Mouse (Mus musculus): ENCODE data around the gene Lyl1. TPM values are rescaled to one million over a fixed set of nuclear protein-coding genes. Genes with fewer than 3 reads are reported as not detected.

Gene Lyl1
- polyA plus RNA-seq, 1 experiment from 2014 or later, result 22.9 TPM

GRCm38 (mm10) chr8:84658951-84659350 is 42.3 kb upstream of the Lyl1 start:
- Histone ChIP-seq H3K36me3 (ENCODE audit: control insufficient read depth, insufficient read depth, low read length) (no peaks in the 10 kb centered on the region), H3K4me1 (ENCODE audit: control insufficient read depth, insufficient read depth, low read length) (peaks cover 53% of the 10 kb centered on the region), H3K9me3 (replicated peaks; ENCODE audit: control insufficient read depth, low read length) (no peaks in the 10 kb centered on the region), H3K4me2 (no peak overlapping the region), H3K4me3 (ENCODE audit: low read depth, low read length) (peak overlapping the region; percentile 9; the same call in 1 of the 2 replicates), H3K27ac (ENCODE audit: low read depth, low read length) (peak overlapping the region; percentile 96), H3K9ac (ENCODE audit: low read depth, low read length) (0 out of 2 replicates have a peak overlapping the region, but pooled peaks have one; percentile 6), H3K27me3 (ENCODE audit: control insufficient read depth, insufficient read depth, low read length) (no peaks in the 10 kb centered on the region)
- ATAC-seq (replicated peaks; ENCODE audit: insufficient number of reproducible peaks, low FRiP score, low TSS enrichment), result no peak
- 26% methylated on average over 1 of the region's 1 CpGs for WGBS (ENCODE audit: insufficient replicate concordance)

GRCm38 (mm10) chr8:84659936-84660818 is 41.1 kb upstream of the Lyl1 start:
- H3K36me3 ChIP-seq (ENCODE audit: control insufficient read depth, insufficient read depth, low read length), result no peaks in the 10 kb centered on the region
- H3K4me2 ChIP-seq, result peak overlapping the region; percentile 93
- peak overlapping the region; percentile 98 for H3K9ac ChIP-seq (ENCODE audit: low read depth, low read length)
- H3K27me3 ChIP-seq (ENCODE audit: control insufficient read depth, insufficient read depth, low read length), result no peaks in the 10 kb centered on the region
- 1% methylated on average over 33 of the region's 33 CpGs for WGBS (ENCODE audit: insufficient replicate concordance)
- ATAC-seq (replicated peaks; ENCODE audit: insufficient number of reproducible peaks, low FRiP score, low TSS enrichment), result no peak
- H3K9me3 ChIP-seq (replicated peaks; ENCODE audit: control insufficient read depth, low read length), result no peaks in the 10 kb centered on the region
- peak overlapping the region; percentile 95 for H3K4me3 ChIP-seq (ENCODE audit: low read depth, low read length)
- H3K4me1 ChIP-seq (ENCODE audit: control insufficient read depth, insufficient read depth, low read length), result peaks cover 46% of the 10 kb centered on the region
- H3K27ac ChIP-seq (ENCODE audit: low read depth, low read length), result peak overlapping the region; percentile 96

- Histone ChIP-seq H3K9ac (ENCODE audit: low read depth, low read length) (peak overlapping the region; percentile 98), H3K27ac (ENCODE audit: low read depth, low read length) (peak overlapping the region; percentile 96), H3K4me1 (ENCODE audit: control insufficient read depth, insufficient read depth, low read length) (peaks cover 48% of the 10 kb centered on the region), H3K36me3 (ENCODE audit: control insufficient read depth, insufficient read depth, low read length) (no peaks in the 10 kb centered on the region), H3K4me2 (peak overlapping the region; percentile 93), H3K4me3 (ENCODE audit: low read depth, low read length) (peak overlapping the region; percentile 95), H3K27me3 (ENCODE audit: control insufficient read depth, insufficient read depth, low read length) (no peaks in the 10 kb centered on the region), H3K9me3 (replicated peaks; ENCODE audit: control insufficient read depth, low read length) (no peaks in the 10 kb centered on the region)
- no peak for ATAC-seq (replicated peaks; ENCODE audit: insufficient number of reproducible peaks, low FRiP score, low TSS enrichment)
- WGBS (ENCODE audit: insufficient replicate concordance), result under 1% methylated on average over 20 of the region's 20 CpGs
Measured at GRCm38 (mm10) chr8:84660819-84661457, 40.3 kb upstream of the Lyl1 start.

GRCm38 (mm10) chr8:84661458-84661871 is 39.8 kb upstream of the Lyl1 start:
- Histone ChIP-seq H3K9me3 (replicated peaks; ENCODE audit: control insufficient read depth, low read length) (no peaks in the 10 kb centered on the region), H3K9ac (ENCODE audit: low read depth, low read length) (peak overlapping the region; percentile 98), H3K36me3 (ENCODE audit: control insufficient read depth, insufficient read depth, low read length) (no peaks in the 10 kb centered on the region), H3K4me2 (peak overlapping the region; percentile 93), H3K4me3 (ENCODE audit: low read depth, low read length) (peak overlapping the region; percentile 95), H3K27ac (ENCODE audit: low read depth, low read length) (peak overlapping the region; percentile 96), H3K4me1 (ENCODE audit: control insufficient read depth, insufficient read depth, low read length) (peaks cover 46% of the 10 kb centered on the region), H3K27me3 (ENCODE audit: control insufficient read depth, insufficient read depth, low read length) (no peaks in the 10 kb centered on the region)
- WGBS (ENCODE audit: insufficient replicate concordance), result under 1% methylated on average over 24 of the region's 24 CpGs
- peak; percentile 51 for ATAC-seq (replicated peaks; ENCODE audit: insufficient number of reproducible peaks, low FRiP score, low TSS enrichment)

GRCm38 (mm10) chr8:84661961-84662571 is 39.2 kb upstream of the Lyl1 start:
- H3K9me3 ChIP-seq (replicated peaks; ENCODE audit: control insufficient read depth, low read length), result no peaks in the 10 kb centered on the region
- peak overlapping the region; percentile 93 for H3K4me2 ChIP-seq
- ATAC-seq (replicated peaks; ENCODE audit: insufficient number of reproducible peaks, low FRiP score, low TSS enrichment), result 0 out of 2 replicates have a peak, but pooled peaks have one; percentile 3
- peak overlapping the region; percentile 96 for H3K27ac ChIP-seq (ENCODE audit: low read depth, low read length)
- H3K9ac ChIP-seq (ENCODE audit: low read depth, low read length), result peak overlapping the region; percentile 98
- peak overlapping the region; percentile 95 for H3K4me3 ChIP-seq (ENCODE audit: low read depth, low read length)
- H3K36me3 ChIP-seq (ENCODE audit: control insufficient read depth, insufficient read depth, low read length), result no peaks in the 10 kb centered on the region
- peaks cover 40% of the 10 kb centered on the region for H3K4me1 ChIP-seq (ENCODE audit: control insufficient read depth, insufficient read depth, low read length)
- WGBS (ENCODE audit: insufficient replicate concordance), result under 1% methylated on average over 60 of the region's 61 CpGs
- no peaks in the 10 kb centered on the region for H3K27me3 ChIP-seq (ENCODE audit: control insufficient read depth, insufficient read depth, low read length)

GRCm38 (mm10) chr8:84662581-84663065 is 38.6 kb upstream of the Lyl1 start, which contains the start of gene Ier2:
TSS of gene Ier2 (minus strand) at chr8:84662852.
- Histone ChIP-seq H3K4me1 (ENCODE audit: control insufficient read depth, insufficient read depth, low read length) (peaks cover 34% of the 10 kb centered on the region), H3K9me3 (replicated peaks; ENCODE audit: control insufficient read depth, low read length) (no peaks in the 10 kb centered on the region), H3K27ac (ENCODE audit: low read depth, low read length) (peak within 1 kb of the TSS; percentile 96), H3K9ac (ENCODE audit: low read depth, low read length) (peak within 1 kb of the TSS; percentile 98), H3K36me3 (ENCODE audit: control insufficient read depth, insufficient read depth, low read length) (no peaks in the 10 kb centered on the region), H3K27me3 (ENCODE audit: control insufficient read depth, insufficient read depth, low read length) (no peaks in the 10 kb centered on the region), H3K4me2 (peak within 1 kb of the TSS; percentile 93), H3K4me3 (ENCODE audit: low read depth, low read length) (peak within 1 kb of the TSS; percentile 95)
- ATAC-seq (replicated peaks; ENCODE audit: insufficient number of reproducible peaks, low FRiP score, low TSS enrichment), result peak; percentile 69
- WGBS (ENCODE audit: insufficient replicate concordance), result under 1% methylated on average over 27 of the region's 27 CpGs

GRCm38 (mm10) chr8:84663483-84664327 is 37.6 kb upstream of the Lyl1 start:
- H3K9me3 ChIP-seq (replicated peaks; ENCODE audit: control insufficient read depth, low read length), result no peaks in the 10 kb centered on the region
- peaks cover 32% of the 10 kb centered on the region for H3K4me1 ChIP-seq (ENCODE audit: control insufficient read depth, insufficient read depth, low read length)
- peak overlapping the region; percentile 96 for H3K27ac ChIP-seq (ENCODE audit: low read depth, low read length)
- peak overlapping the region; percentile 89 for H3K9ac ChIP-seq (ENCODE audit: low read depth, low read length)
- H3K4me3 ChIP-seq (ENCODE audit: low read depth, low read length), result peak overlapping the region; percentile 95
- 2% methylated on average over 43 of the region's 43 CpGs for WGBS (ENCODE audit: insufficient replicate concordance)
- peak; percentile 83 for ATAC-seq (replicated peaks; ENCODE audit: insufficient number of reproducible peaks, low FRiP score, low TSS enrichment)
- peak overlapping the region; percentile 93 for H3K4me2 ChIP-seq
- H3K27me3 ChIP-seq (ENCODE audit: control insufficient read depth, insufficient read depth, low read length), result no peaks in the 10 kb centered on the region
- no peaks in the 10 kb centered on the region for H3K36me3 ChIP-seq (ENCODE audit: control insufficient read depth, insufficient read depth, low read length)

All from heart, embryonic 11.5 days (tissue).